Mouse (Mus musculus) spleen, embryonic (tissue): ENCODE results near the gene Zfp143.
"Not testable (repeated sequence)": the region's sequence is repeated elsewhere in the genome, so short reads cannot be mapped to it uniquely, and the experiment has no call there.

Source experiments
- CTCF ChIA-PET: fragments of 350-600 bp; sonication (Branson Sonifier 250); formaldehyde crosslinking; loops from one replicate; lab custom pipeline; 2022; lab: Charles Lee

Gene Zfp143

GRCm38 (mm10) chr7:110091670-110092069 is 30.7 kb downstream of the Zfp143 start:
- CTCF ChIA-PET, result no interaction called here

GRCm38 (mm10) chr7:110096332-110096731 is 35.3 kb downstream of the Zfp143 start:
- CTCF ChIA-PET, result no interaction called here

GRCm38 (mm10) chr7:110097106-110097793 is 36.2 kb downstream of the Zfp143 start:
- CTCF ChIA-PET, result no interaction called here

- CTCF ChIA-PET, result no interaction called here
Observed at GRCm38 (mm10) chr7:110100854-110101253, 39.8 kb downstream of the Zfp143 start.

GRCm38 (mm10) chr7:110101266-110101665 is 40.2 kb downstream of the Zfp143 start:
- CTCF ChIA-PET, result interaction anchor here (0.7 kb wide), 1 partner anchor 19 kb away, joined by 4 read pairs; no protein-coding TSS in a partner anchor

GRCm38 (mm10) chr7:110105041-110105440 is 44.0 kb downstream of the Zfp143 start:
- CTCF ChIA-PET, result no interaction called here

GRCm38 (mm10) chr7:110106633-110107032 is 45.6 kb downstream of the Zfp143 start:
- CTCF ChIA-PET, result no interaction called here

GRCm38 (mm10) chr7:110108524-110108923 is 47.5 kb downstream of the Zfp143 start:
- CTCF ChIA-PET, result not testable (repeated sequence)

- CTCF ChIA-PET, result no interaction called here
Observed at GRCm38 (mm10) chr7:110108967-110109610, 48.1 kb downstream of the Zfp143 start.

GRCm38 (mm10) chr7:110110061-110110656 is 49.1 kb downstream of the Zfp143 start:
- CTCF ChIA-PET, result no interaction called here

GRCm38 (mm10) chr7:110114699-110115098 is 53.7 kb downstream of the Zfp143 start:
- CTCF ChIA-PET, result interaction anchor here (0.6 kb wide), 2 partner anchors 9 to 43 kb away, joined by 3 to 5 read pairs; no protein-coding TSS in a partner anchor

- CTCF ChIA-PET, result interaction anchor here (0.6 kb wide), 1 partner anchor 126 kb away, joined by 4 read pairs; no protein-coding TSS in a partner anchor
Observed at GRCm38 (mm10) chr7:110116731-110117291, 55.8 kb downstream of the Zfp143 start.

GRCm38 (mm10) chr7:110118448-110118847 is 57.4 kb downstream of the Zfp143 start:
- CTCF ChIA-PET, result interaction anchor here (0.5 to 0.7 kb wide), 2 partner anchors 118 to 657 kb away, joined by 3 read pairs; no protein-coding TSS in a partner anchor

- CTCF ChIA-PET, result interaction anchor here (0.6 to 1.0 kb wide), 3 partner anchors 19 to 59 kb away, joined by 3 to 7 read pairs (median 4); partner anchors contain the start of gene Zfp143
Observed at GRCm38 (mm10) chr7:110120157-110120784, 59.3 kb downstream of the Zfp143 start.

- CTCF ChIA-PET, result interaction anchor here (0.7 kb wide), 1 partner anchor 56 kb away, joined by 7 read pairs; no protein-coding TSS in a partner anchor
Observed at GRCm38 (mm10) chr7:110121162-110121515, 60.1 kb downstream of the Zfp143 start.

- CTCF ChIA-PET, result no interaction called here
Observed at GRCm38 (mm10) chr7:110121516-110122288, 60.7 kb downstream of the Zfp143 start, which contains the start of gene Wee1. Gene Wee1 (plus strand): TSS chr7:110122046.

GRCm38 (mm10) chr7:110122289-110122564 is 61.2 kb downstream of the Zfp143 start:
- CTCF ChIA-PET, result interaction anchor here (0.6 kb wide), 1 partner anchor 42 kb away, joined by 15 read pairs; no protein-coding TSS in a partner anchor

GRCm38 (mm10) chr7:110122565-110123422 is 61.8 kb downstream of the Zfp143 start:
- CTCF ChIA-PET, result interaction anchor here (0.6 kb wide), 1 partner anchor 43 kb away, joined by 15 read pairs; no protein-coding TSS in a partner anchor

- CTCF ChIA-PET, result interaction anchor here (0.6 to 1.0 kb wide), 2 partner anchors 29 to 169 kb away, joined by 4 to 14 read pairs; no protein-coding TSS in a partner anchor
Observed at GRCm38 (mm10) chr7:110123844-110124555, 63.0 kb downstream of the Zfp143 start.
